ENCODE assay signal across 18 mouse cellular contexts in the genomic region with DNA sequence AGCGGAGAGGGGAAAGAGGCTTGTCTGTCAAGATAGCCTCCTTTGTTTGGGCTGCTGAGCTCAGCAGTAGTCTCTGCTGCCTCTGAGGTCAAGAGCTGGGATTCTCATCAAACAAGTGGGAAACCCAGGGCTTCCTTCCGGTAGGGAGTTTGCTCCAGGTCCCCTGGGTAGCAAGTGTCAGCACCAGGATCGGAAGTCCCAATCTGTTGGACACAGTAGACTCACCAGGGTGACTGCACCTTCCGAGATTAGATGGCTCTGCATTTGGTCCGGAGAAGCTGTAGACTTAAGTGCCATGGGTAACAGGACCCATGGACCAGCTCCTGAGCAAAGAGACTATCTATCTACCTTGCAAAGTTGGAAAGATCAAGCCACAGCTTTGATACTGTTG. TPM values are rescaled to one million over a fixed set of nuclear protein-coding genes. Genes with fewer than 3 reads are reported as not detected.
DNase-seq lines count a peak whose midpoint lies in the region; ATAC-seq lines count a peak whose summit lies in the region.
"Had no signal": no experiment of that assay in that cellular context is flagged by ENCODE, and none has a peak within 500 bp of the region (broad histone marks: within the 10 kb centered on the region; RNA-seq: fewer than 3 reads in every experiment).

No protein-coding gene starts in this region.

- intact Hi-C loops in heart, postnatal 14 days (cut with DNase I) = no loop called here

- WGBS in heart, embryonic 11.5 days (ENCODE audit: insufficient replicate concordance) = 35% methylated on average over 5 of the region's 5 CpGs
- 40% methylated on average over 5 of the region's 5 CpGs for WGBS in midbrain, embryonic 10.5 days
- WGBS in midbrain, embryonic 16.5 days = 44% methylated on average over 5 of the region's 5 CpGs
- 36% methylated on average over 5 of the region's 5 CpGs for WGBS in neural tube, embryonic 11.5 days

- no peak for ATAC-seq in heart, embryonic 11.5 days (replicated peaks; ENCODE audit: insufficient number of reproducible peaks, low FRiP score, low TSS enrichment)
- no peak for ATAC-seq in midbrain, embryonic 16.5 days
- ATAC-seq in neural tube, embryonic 11.5 days (ENCODE audit: insufficient read depth, low FRiP score, low TSS enrichment) = no peak
- no peak for ATAC-seq in inflammation-experienced regulatory T-cells, adult 6 months
- ATAC-seq: CD4-positive, CD25-positive, alpha-beta regulatory T cell, adult 4 months; liver, embryonic 12.5 days had no signal

- H3K27me3 ChIP-seq in heart, embryonic 11.5 days (ENCODE audit: control insufficient read depth, insufficient read depth, low read length) = no peaks in the 10 kb centered on the region
- no peaks in the 10 kb centered on the region for H3K27me3 ChIP-seq in midbrain, embryonic 10.5 days (ENCODE audit: low read depth, poor library complexity, severe bottlenecking)
- no peaks in the 10 kb centered on the region for H3K27me3 ChIP-seq in midbrain, embryonic 16.5 days (ENCODE audit: control insufficient read depth, insufficient read depth, low read depth, low read length)
- H3K27me3 ChIP-seq in neural tube, embryonic 11.5 days (ENCODE audit: control insufficient read depth, insufficient read depth, low read length) = no peaks in the 10 kb centered on the region
- H3K27me3 ChIP-seq: heart, embryonic 15.5 days; lung, embryonic 15.5 days had no signal

- DNase-seq in embryo, embryonic 10 days (ENCODE audit: low spot score) = peak; percentile 42
- DNase-seq in embryo, embryonic 10.5 days (ENCODE audit: low spot score) = no peak
- DNase-seq in heart, postnatal 14 days = no peak
- DNase-seq in midbrain, embryonic 10.5 days (ENCODE audit: low spot score) = peak; percentile 29
- no peak for DNase-seq in neural tube, embryonic 11.5 days (ENCODE audit: low spot score)
- DNase-seq: adrenal gland, postnatal 36 days; gastrocnemius, postnatal 25 days; kidney, postnatal 10 days; thymus, adult 18-20 months had no signal

- no peak overlapping the region for H3K4me3 ChIP-seq in heart, embryonic 11.5 days (ENCODE audit: low read depth, low read length)
- H3K4me3 ChIP-seq in midbrain, embryonic 10.5 days = 0 out of 2 replicates have a peak overlapping the region, but pooled peaks have one; percentile 1
- no peak overlapping the region for H3K4me3 ChIP-seq in midbrain, embryonic 16.5 days (ENCODE audit: low read depth, low read length)
- H3K4me3 ChIP-seq in neural tube, embryonic 11.5 days (ENCODE audit: low read depth, low read length) = no peak overlapping the region
- H3K4me3 ChIP-seq: heart, embryonic 15.5 days; left cerebral cortex, adult 2 months; liver, embryonic 12.5 days; lung, embryonic 15.5 days had no signal

- no peak overlapping the region for H3K4me2 ChIP-seq in heart, embryonic 11.5 days
- H3K4me2 ChIP-seq in midbrain, embryonic 16.5 days (ENCODE audit: low read length) = no peak overlapping the region
- H3K4me2 ChIP-seq in neural tube, embryonic 11.5 days (ENCODE audit: low read depth) = no peak overlapping the region
- H3K4me2 ChIP-seq: heart, embryonic 15.5 days; liver, embryonic 12.5 days; lung, embryonic 15.5 days had no signal

- no peaks in the 10 kb centered on the region for H3K9me3 ChIP-seq in heart, embryonic 11.5 days (replicated peaks; ENCODE audit: control insufficient read depth, low read length)
- H3K9me3 ChIP-seq in midbrain, embryonic 10.5 days (replicated peaks) = no peaks in the 10 kb centered on the region
- no peaks in the 10 kb centered on the region for H3K9me3 ChIP-seq in midbrain, embryonic 16.5 days (replicated peaks; ENCODE audit: control insufficient read depth, low read length, poor library complexity, severe bottlenecking)
- H3K9me3 ChIP-seq in neural tube, embryonic 11.5 days (ENCODE audit: control insufficient read depth, low read length) = no peaks in the 10 kb centered on the region
- H3K9me3 ChIP-seq: heart, embryonic 15.5 days; liver, embryonic 12.5 days; lung, embryonic 15.5 days had no signal

- H3K9ac ChIP-seq in heart, embryonic 11.5 days (ENCODE audit: low read depth, low read length) = no peak overlapping the region
- H3K9ac ChIP-seq in midbrain, embryonic 16.5 days (ENCODE audit: low read depth, low read length) = no peak overlapping the region
- H3K9ac ChIP-seq in neural tube, embryonic 11.5 days (ENCODE audit: low read length) = no peak overlapping the region
- H3K9ac ChIP-seq: heart, embryonic 15.5 days; liver, embryonic 12.5 days; lung, embryonic 15.5 days had no signal

- H3K36me3 ChIP-seq in heart, embryonic 11.5 days (ENCODE audit: control insufficient read depth, insufficient read depth, low read length) = no peaks in the 10 kb centered on the region
- H3K36me3 ChIP-seq in midbrain, embryonic 10.5 days = peaks cover 56% of the 10 kb centered on the region
- H3K36me3 ChIP-seq in midbrain, embryonic 16.5 days (ENCODE audit: control insufficient read depth, insufficient read depth, low read length) = no peaks in the 10 kb centered on the region
- no peaks in the 10 kb centered on the region; the same call in 1 of the 2 replicates for H3K36me3 ChIP-seq in neural tube, embryonic 11.5 days (ENCODE audit: control insufficient read depth, insufficient read depth, low read length)
- H3K36me3 ChIP-seq: G1E; heart, embryonic 15.5 days; liver, embryonic 12.5 days; lung, embryonic 15.5 days had no signal

- H3K4me1 ChIP-seq in heart, embryonic 11.5 days (ENCODE audit: control insufficient read depth, insufficient read depth, low read length) = peaks cover 38% of the 10 kb centered on the region
- peaks cover 69% of the 10 kb centered on the region for H3K4me1 ChIP-seq in midbrain, embryonic 10.5 days
- H3K4me1 ChIP-seq in midbrain, embryonic 16.5 days (ENCODE audit: control insufficient read depth, insufficient read depth, low read length) = peaks cover 42% of the 10 kb centered on the region
- H3K4me1 ChIP-seq in neural tube, embryonic 11.5 days (ENCODE audit: control insufficient read depth, insufficient read depth, low read length) = peaks cover 13% of the 10 kb centered on the region

- H3K27ac ChIP-seq in heart, embryonic 11.5 days (ENCODE audit: low read depth, low read length) = peak overlapping the region; percentile 36
- H3K27ac ChIP-seq in midbrain, embryonic 10.5 days (replicated peaks) = peak overlapping the region; percentile 80
- H3K27ac ChIP-seq in midbrain, embryonic 16.5 days (ENCODE audit: low read length) = no peak overlapping the region
- H3K27ac ChIP-seq in neural tube, embryonic 11.5 days (ENCODE audit: low read depth, low read length) = peak overlapping the region; percentile 54
- H3K27ac ChIP-seq: heart, embryonic 15.5 days; left cerebral cortex, adult 2 months; liver, embryonic 12.5 days; lung, embryonic 15.5 days had no signal

RNA-seq across cellular contexts. Expression of a gene that starts 47.3 kb away (rescaled TPM):
- 67.1 and 82.0 TPM in 2 replicates for polyA plus RNA-seq in heart, embryonic 11.5 days (2014; fragmentation: Nextera tagmentation; extraction: Ambion mirVana)
- total RNA-seq in heart, postnatal 14 days (2021) = 10 to 100 TPM; 15.7 to 22.7 TPM
- 180 and 255 TPM in 2 replicates for polyA plus RNA-seq in midbrain, embryonic 10.5 days (2016; fragmentation: Nextera tagmentation; extraction: Ambion mirVana)
- 824 and 1,080 TPM in 2 replicates for polyA plus RNA-seq in midbrain, embryonic 16.5 days (2015; fragmentation: Nextera tagmentation; extraction: Ambion mirVana)
- polyA plus RNA-seq in neural tube, embryonic 11.5 days (2014; fragmentation: Nextera tagmentation; extraction: Ambion mirVana) = 60.5 and 60.6 TPM in 2 replicates
- polyA plus RNA-seq in inflammation-experienced regulatory T-cells, adult 6 months (2017; shearing (Covaris generic)) = 1 to 10 TPM in 1 of 3 experiments, under 1 TPM in 2; 0.75 to 1.0 (median 0.88) TPM

Comparison
In these comparisons a context has a peak if more than half of its experiments do, and no peak if none do; other contexts are left out.
1. DNase-seq: peak in embryo, embryonic 10 days (single experiment) and midbrain, embryonic 10.5 days (single experiment); none in embryo, embryonic 10.5 days (single experiment), heart, postnatal 14 days (0 of 2) and neural tube, embryonic 11.5 days (single experiment).
2. RNA of a gene that starts 47.3 kb away (polyA plus RNA-seq): 824 to 1,080 TPM in midbrain, embryonic 16.5 days, 180 to 255 TPM in midbrain, embryonic 10.5 days, 67.1 to 82.0 TPM in heart, embryonic 11.5 days and 60.5 to 60.6 TPM in neural tube, embryonic 11.5 days; 0.75 to 1.0 TPM in inflammation-experienced regulatory T-cells, adult 6 months; every median in the first group is over 10 times any median in the second.